Mouse (Mus musculus): ENCODE measurements around the gene St6galnac3. TPM values are rescaled to one million over a fixed set of nuclear protein-coding genes. Genes with fewer than 3 reads are reported as not detected.
A peak's percentile ranks its signal among the peaks of the same experiment; 100 is the strongest.

The St6galnac3 gene
- polyA plus RNA-seq, 1 experiment from 2014 or later = 26.6 TPM

- Histone ChIP-seq H3K9me3 (ENCODE audit: control insufficient read depth, low read length) (no peaks in the 10 kb centered on the region), H3K27me3 (ENCODE audit: control insufficient read depth, insufficient read depth, low read length) (no peaks in the 10 kb centered on the region), H3K4me1 (ENCODE audit: control insufficient read depth, insufficient read depth, low read length) (peaks cover 24% of the 10 kb centered on the region; the same call in 1 of the 2 replicates), H3K4me3 (replicated peaks; ENCODE audit: low read depth, low read length) (no peak overlapping the region), H3K36me3 (ENCODE audit: control insufficient read depth, insufficient read depth, low read length) (no peaks in the 10 kb centered on the region), H3K4me2 (ENCODE audit: low read length) (no peak overlapping the region), H3K27ac (replicated peaks; ENCODE audit: low read depth, low read length) (no peak overlapping the region), H3K9ac (replicated peaks; ENCODE audit: low read length) (no peak overlapping the region)
- ATAC-seq (ENCODE audit: low FRiP score, low TSS enrichment) (no peak), DNase-seq (no peak)
- whole genome bisulfite sequencing = 91% methylated on average over 14 of the region's 14 CpGs
These were observed 82.1 kb downstream of the St6galnac3 start for GRCm38 (mm10) chr3:153642826-153643225.

- no peak for ATAC-seq (ENCODE audit: low FRiP score, low TSS enrichment)
- no peak overlapping the region for H3K9ac ChIP-seq (replicated peaks; ENCODE audit: low read length)
- H3K4me1 ChIP-seq (ENCODE audit: control insufficient read depth, insufficient read depth, low read length) = peaks cover 24% of the 10 kb centered on the region; the same call in 1 of the 2 replicates
- 30% methylated on average over 5 of the region's 5 CpGs for WGBS
- H3K9me3 ChIP-seq (ENCODE audit: control insufficient read depth, low read length) = no peaks in the 10 kb centered on the region
- no peak overlapping the region for H3K4me3 ChIP-seq (replicated peaks; ENCODE audit: low read depth, low read length)
- no peaks in the 10 kb centered on the region for H3K36me3 ChIP-seq (ENCODE audit: control insufficient read depth, insufficient read depth, low read length)
- no peaks in the 10 kb centered on the region for H3K27me3 ChIP-seq (ENCODE audit: control insufficient read depth, insufficient read depth, low read length)
- DNase-seq = peak; percentile 48
- H3K27ac ChIP-seq (replicated peaks; ENCODE audit: low read depth, low read length) = 0 out of 2 replicates have a peak overlapping the region, but pooled peaks have one; percentile 17
- no peak overlapping the region for H3K4me2 ChIP-seq (ENCODE audit: low read length)
These were observed 83.2 kb downstream of the St6galnac3 start for GRCm38 (mm10) chr3:153641805-153642204.

- H3K27me3 ChIP-seq (ENCODE audit: control insufficient read depth, insufficient read depth, low read length) = no peaks in the 10 kb centered on the region
- no peak overlapping the region for H3K9ac ChIP-seq (replicated peaks; ENCODE audit: low read length)
- DNase-seq (peak; percentile 41), ATAC-seq (ENCODE audit: low FRiP score, low TSS enrichment) (no peak)
- H3K4me1 ChIP-seq (ENCODE audit: control insufficient read depth, insufficient read depth, low read length) = peaks cover 8% of the 10 kb centered on the region; the same call in 1 of the 2 replicates
- WGBS = 40% methylated on average over 1 of the region's 1 CpGs
- no peak overlapping the region for H3K27ac ChIP-seq (replicated peaks; ENCODE audit: low read depth, low read length)
- no peaks in the 10 kb centered on the region for H3K36me3 ChIP-seq (ENCODE audit: control insufficient read depth, insufficient read depth, low read length)
- no peak overlapping the region for H3K4me3 ChIP-seq (replicated peaks; ENCODE audit: low read depth, low read length)
- no peaks in the 10 kb centered on the region for H3K9me3 ChIP-seq (ENCODE audit: control insufficient read depth, low read length)
- H3K4me2 ChIP-seq (ENCODE audit: low read length) = no peak overlapping the region
These were observed 87.6 kb downstream of the St6galnac3 start for GRCm38 (mm10) chr3:153637336-153637735.

GRCm38 (mm10) chr3:153636804-153637153 lies 88.2 kb downstream of the St6galnac3 start:
- no peaks in the 10 kb centered on the region for H3K9me3 ChIP-seq (ENCODE audit: control insufficient read depth, low read length)
- no peak overlapping the region for H3K4me2 ChIP-seq (ENCODE audit: low read length)
- H3K36me3 ChIP-seq (ENCODE audit: control insufficient read depth, insufficient read depth, low read length) = no peaks in the 10 kb centered on the region
- peaks cover 4% of the 10 kb centered on the region; the same call in 1 of the 2 replicates for H3K4me1 ChIP-seq (ENCODE audit: control insufficient read depth, insufficient read depth, low read length)
- ATAC-seq (ENCODE audit: low FRiP score, low TSS enrichment) (no peak), DNase-seq (no peak)
- H3K27me3 ChIP-seq (ENCODE audit: control insufficient read depth, insufficient read depth, low read length) = no peaks in the 10 kb centered on the region
- no peak overlapping the region for H3K4me3 ChIP-seq (replicated peaks; ENCODE audit: low read depth, low read length)
- H3K27ac ChIP-seq (replicated peaks; ENCODE audit: low read depth, low read length) = no peak overlapping the region
- H3K9ac ChIP-seq (replicated peaks; ENCODE audit: low read length) = no peak overlapping the region
- whole genome bisulfite sequencing = 79% methylated on average over 7 of the region's 7 CpGs

- Histone ChIP-seq H3K27ac (replicated peaks; ENCODE audit: low read depth, low read length) (peak overlapping the region; percentile 3; the same call in 1 of the 2 replicates), H3K9me3 (ENCODE audit: control insufficient read depth, low read length) (no peaks in the 10 kb centered on the region), H3K4me1 (ENCODE audit: control insufficient read depth, insufficient read depth, low read length) (no peaks in the 10 kb centered on the region), H3K4me3 (replicated peaks; ENCODE audit: low read depth, low read length) (no peak overlapping the region), H3K9ac (replicated peaks; ENCODE audit: low read length) (no peak overlapping the region), H3K36me3 (ENCODE audit: control insufficient read depth, insufficient read depth, low read length) (no peaks in the 10 kb centered on the region), H3K4me2 (ENCODE audit: low read length) (no peak overlapping the region), H3K27me3 (ENCODE audit: control insufficient read depth, insufficient read depth, low read length) (no peaks in the 10 kb centered on the region)
- WGBS = 85% methylated on average over 2 of the region's 2 CpGs
- ATAC-seq (ENCODE audit: low FRiP score, low TSS enrichment) (no peak), DNase-seq (no peak)
These were observed 88.7 kb downstream of the St6galnac3 start for GRCm38 (mm10) chr3:153636094-153636803.

GRCm38 (mm10) chr3:153631988-153632672 lies 92.8 kb downstream of the St6galnac3 start:
- Histone ChIP-seq H3K4me2 (ENCODE audit: low read length) (no peak overlapping the region), H3K9me3 (ENCODE audit: control insufficient read depth, low read length) (no peaks in the 10 kb centered on the region), H3K9ac (replicated peaks; ENCODE audit: low read length) (no peak overlapping the region), H3K4me1 (ENCODE audit: control insufficient read depth, insufficient read depth, low read length) (no peaks in the 10 kb centered on the region), H3K4me3 (replicated peaks; ENCODE audit: low read depth, low read length) (no peak overlapping the region), H3K27ac (replicated peaks; ENCODE audit: low read depth, low read length) (no peak overlapping the region), H3K27me3 (ENCODE audit: control insufficient read depth, insufficient read depth, low read length) (no peaks in the 10 kb centered on the region), H3K36me3 (ENCODE audit: control insufficient read depth, insufficient read depth, low read length) (no peaks in the 10 kb centered on the region)
- ATAC-seq (ENCODE audit: low FRiP score, low TSS enrichment) (no peak; the same call in 1 of the 2 replicates), DNase-seq (no peak)
- 81% methylated on average over 10 of the region's 10 CpGs for WGBS

- 88% methylated on average over 5 of the region's 5 CpGs for WGBS
- ATAC-seq (ENCODE audit: low FRiP score, low TSS enrichment) = no peak
These were observed 98.7 kb downstream of the St6galnac3 start for GRCm38 (mm10) chr3:153626237-153626636.

GRCm38 (mm10) chr3:153618976-153619375 lies 106.0 kb downstream of the St6galnac3 start:
- H3K9me3 ChIP-seq (ENCODE audit: control insufficient read depth, low read length) = no peaks in the 10 kb centered on the region
- H3K4me2 ChIP-seq (ENCODE audit: low read length) = no peak overlapping the region
- H3K36me3 ChIP-seq (ENCODE audit: control insufficient read depth, insufficient read depth, low read length) = no peaks in the 10 kb centered on the region
- H3K27ac ChIP-seq (replicated peaks; ENCODE audit: low read depth, low read length) = no peak overlapping the region
- WGBS = 93% methylated on average over 7 of the region's 7 CpGs
- no peak overlapping the region for H3K9ac ChIP-seq (replicated peaks; ENCODE audit: low read length)
- 0 out of 2 replicates have a peak, but pooled peaks cover 8% of the 10 kb centered on the region for H3K4me1 ChIP-seq (ENCODE audit: control insufficient read depth, insufficient read depth, low read length)
- no peak for ATAC-seq (ENCODE audit: low FRiP score, low TSS enrichment)
- no peaks in the 10 kb centered on the region for H3K27me3 ChIP-seq (ENCODE audit: control insufficient read depth, insufficient read depth, low read length)
- H3K4me3 ChIP-seq (replicated peaks; ENCODE audit: low read depth, low read length) = no peak overlapping the region
- DNase-seq = no peak

More at GRCm38 (mm10) chr3:153626237-153626636, 98.7 kb downstream of the St6galnac3 start:
- no peak for DNase-seq
- H3K4me2 ChIP-seq (ENCODE audit: low read length) = no peak overlapping the region
- H3K9me3 ChIP-seq (ENCODE audit: control insufficient read depth, low read length) = no peaks in the 10 kb centered on the region
- no peaks in the 10 kb centered on the region for H3K4me1 ChIP-seq (ENCODE audit: control insufficient read depth, insufficient read depth, low read length)
- no peak overlapping the region for H3K4me3 ChIP-seq (replicated peaks; ENCODE audit: low read depth, low read length)
- H3K9ac ChIP-seq (replicated peaks; ENCODE audit: low read length) = no peak overlapping the region
- no peaks in the 10 kb centered on the region for H3K27me3 ChIP-seq (ENCODE audit: control insufficient read depth, insufficient read depth, low read length)
- H3K36me3 ChIP-seq (ENCODE audit: control insufficient read depth, insufficient read depth, low read length) = no peaks in the 10 kb centered on the region
- no peak overlapping the region for H3K27ac ChIP-seq (replicated peaks; ENCODE audit: low read depth, low read length)

Data from midbrain, embryonic 14.5 days (tissue).